In the genomic region with DNA sequence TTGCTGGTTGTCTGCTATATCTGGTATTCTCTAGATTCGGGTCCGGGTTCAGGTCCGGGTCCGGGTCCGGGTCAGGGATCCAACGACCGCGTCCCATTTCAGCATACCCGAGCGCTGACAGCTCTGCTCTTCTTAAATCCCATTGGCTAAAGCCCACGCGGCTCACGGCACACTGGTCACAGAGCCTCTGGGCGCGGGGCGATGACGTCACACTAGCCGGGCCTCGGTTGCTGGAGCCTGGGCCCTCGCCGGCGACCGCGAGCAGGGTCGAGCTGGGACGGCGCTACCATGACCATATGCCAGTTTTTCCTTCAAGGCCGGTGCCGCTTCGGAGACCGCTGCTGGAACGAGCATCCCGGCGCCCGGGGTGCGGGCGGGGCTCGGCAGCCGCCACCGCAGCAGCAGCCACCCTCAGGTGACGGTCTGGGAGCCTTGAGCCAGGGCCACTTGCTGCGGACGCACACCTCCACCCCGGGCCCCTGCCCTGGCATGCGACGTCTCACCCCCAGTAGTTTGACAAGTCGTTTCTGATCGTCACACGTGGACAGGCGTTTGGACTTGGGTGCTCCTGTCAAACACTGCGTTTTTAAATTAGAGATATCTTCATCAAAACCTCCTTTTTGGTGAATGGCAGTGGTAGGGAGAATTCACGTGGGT, we compare ENCODE assay signal across 8 mouse cellular contexts. TPM values are rescaled to one million over a fixed set of nuclear protein-coding genes. Genes with fewer than 3 reads are reported as not detected.
A peak's percentile ranks its signal among the peaks of the same experiment; 100 is the strongest.
DNase-seq lines count a peak whose midpoint lies in the region; ATAC-seq and TF ChIP-seq lines count a peak whose summit lies in the region.

A gene (plus strand): TSS at position 175 of the 657 bp plus-strand sequence.

- peaks cover 3% of the 10 kb centered on the region; the same call in 1 of the 2 replicates for H3K79me2 ChIP-seq in CH12.LX (replicated peaks; ENCODE audit: control insufficient read depth, extremely low read depth, insufficient read depth, poor library complexity, severe bottlenecking)

- no peak for TF ChIP-seq RAD21 in CH12.LX (IDR thresholded peaks at IDR 0.05; ENCODE audit: low read depth, low read length)

- ATAC-seq in forebrain, embryonic 11.5 days (replicated peaks; ENCODE audit: low FRiP score), result peak; percentile 97
- peak; percentile 95 for ATAC-seq in heart, embryonic 16.5 days (replicated peaks; ENCODE audit: extremely low read depth, insufficient read depth, low FRiP score)
- ATAC-seq in liver, embryonic 15.5 days (ENCODE audit: insufficient read depth), result peak; percentile 97
- peak; percentile 97 for ATAC-seq in neural tube, embryonic 12.5 days (ENCODE audit: low FRiP score, low read depth)

- no peak for TF ChIP-seq EP300 in CH12.LX (IDR thresholded peaks at IDR 0.05; ENCODE audit: low read length)

- H3K9ac ChIP-seq in CH12.LX (ENCODE audit: insufficient read depth, low read depth), result peak within 1 kb of the TSS; percentile 70
- H3K9ac ChIP-seq in forebrain, embryonic 11.5 days (ENCODE audit: low read length), result peak within 1 kb of the TSS; percentile 92
- H3K9ac ChIP-seq in heart, embryonic 16.5 days (ENCODE audit: low read length), result peak within 1 kb of the TSS; percentile 95
- H3K9ac ChIP-seq in liver, embryonic 15.5 days, result peak within 1 kb of the TSS; percentile 91
- H3K9ac ChIP-seq in neural tube, embryonic 12.5 days, result peak within 1 kb of the TSS; percentile 88

- no peak for TF ChIP-seq CTCF in CH12.LX (conservative IDR thresholded peaks at IDR 0.05 in 1 of 2, IDR thresholded peaks at IDR 0.05 in 1 of 2; ENCODE audit: low read depth in 2 of 2, low read length in 2 of 2)

- H3K4me1 ChIP-seq in CH12.LX (ENCODE audit: control insufficient read depth in 1 of 2, insufficient read depth in 2 of 2), result peaks cover 0 to 22% of the 10 kb centered on the region in 2 experiments; a peak in 2 of 4 replicates
- 0 out of 2 replicates have a peak, but pooled peaks cover 2% of the 10 kb centered on the region for H3K4me1 ChIP-seq in forebrain, embryonic 11.5 days (replicated peaks; ENCODE audit: control insufficient read depth, insufficient read depth, low read length)
- peaks cover 7% of the 10 kb centered on the region for H3K4me1 ChIP-seq in heart, embryonic 16.5 days (ENCODE audit: control insufficient read depth, insufficient read depth, low read length)
- peaks cover 16% of the 10 kb centered on the region for H3K4me1 ChIP-seq in liver, embryonic 15.5 days (replicated peaks)
- H3K4me1 ChIP-seq in neural tube, embryonic 12.5 days, result no peaks in the 10 kb centered on the region

- no peaks in the 10 kb centered on the region for H3K9me3 ChIP-seq in CH12.LX (replicated peaks; ENCODE audit: low read length)
- H3K9me3 ChIP-seq in forebrain, embryonic 11.5 days (ENCODE audit: control insufficient read depth, low read length), result no peaks in the 10 kb centered on the region
- H3K9me3 ChIP-seq in heart, embryonic 16.5 days (replicated peaks; ENCODE audit: control insufficient read depth, low read length), result no peaks in the 10 kb centered on the region
- no peaks in the 10 kb centered on the region for H3K9me3 ChIP-seq in liver, embryonic 15.5 days (replicated peaks)
- H3K9me3 ChIP-seq in neural tube, embryonic 12.5 days, result no peaks in the 10 kb centered on the region

- in situ Hi-C loops in CH12.LX (cut with MboI; ENCODE audit: low pct_ligation_motif_present, low pct_unique_long_range_greater_than_20kb, low sequenced_read_pairs), result loop anchor here (10.0 kb wide), 1 partner anchor 310 kb away; no protein-coding TSS in a partner anchor

- no peaks in the 10 kb centered on the region for H3K27me3 ChIP-seq in CH12.LX (replicated peaks)
- no peaks in the 10 kb centered on the region for H3K27me3 ChIP-seq in forebrain, embryonic 11.5 days (ENCODE audit: control insufficient read depth, insufficient read depth, low read length)
- H3K27me3 ChIP-seq in heart, embryonic 16.5 days (ENCODE audit: control insufficient read depth, insufficient read depth, low read length), result no peaks in the 10 kb centered on the region
- H3K27me3 ChIP-seq in liver, embryonic 15.5 days, result no peaks in the 10 kb centered on the region
- H3K27me3 ChIP-seq in neural tube, embryonic 12.5 days (replicated peaks), result no peaks in the 10 kb centered on the region

- peak within 1 kb of the TSS; percentile 77 to 95 (median 86) for H3K4me3 ChIP-seq in CH12.LX (replicated peaks in 1 of 3; ENCODE audit: low read depth in 2 of 3, low read length in 2 of 3, poor library complexity in 1 of 3)
- peak within 1 kb of the TSS; percentile 67 for H3K4me3 ChIP-seq in forebrain, embryonic 11.5 days (ENCODE audit: low read depth, low read length)
- H3K4me3 ChIP-seq in heart, embryonic 16.5 days (ENCODE audit: low read length), result peak within 1 kb of the TSS; percentile 86
- H3K4me3 ChIP-seq in liver, embryonic 15.5 days (replicated peaks), result peak within 1 kb of the TSS; percentile 90
- H3K4me3 ChIP-seq in neural tube, embryonic 12.5 days, result peak within 1 kb of the TSS; percentile 76

- DNase-seq in CH12.LX (ENCODE audit: extremely low read depth), result peak; percentile 96
- peak; percentile 89 for DNase-seq in c-Kit-positive CD71-positive TER-119-negative erythroid progenitor cells, embryonic 14.5 days (ENCODE audit: low read depth)
- DNase-seq in forebrain, embryonic 11.5 days (ENCODE audit: low spot score), result peak; percentile 98
- peak; percentile 96 to 98 for DNase-seq in kidney, postnatal 36 days
- DNase-seq in telencephalon, adult 2 months (ENCODE audit: low read depth, low spot score), result peak; percentile 92

- H3K27ac ChIP-seq in CH12.LX (ENCODE audit: insufficient read depth, low read depth), result peak within 1 kb of the TSS; percentile 5; the same call in 1 of the 2 replicates
- H3K27ac ChIP-seq in forebrain, embryonic 11.5 days (ENCODE audit: low read depth, low read length), result 0 out of 2 replicates have a peak within 1 kb of the TSS, but pooled peaks have one; percentile 7
- H3K27ac ChIP-seq in heart, embryonic 16.5 days (ENCODE audit: low read length), result peak within 1 kb of the TSS; percentile 61
- H3K27ac ChIP-seq in liver, embryonic 15.5 days (replicated peaks), result peak within 1 kb of the TSS; percentile 63
- H3K27ac ChIP-seq in neural tube, embryonic 12.5 days, result 0 out of 2 replicates have a peak within 1 kb of the TSS, but pooled peaks have one; percentile 22

- H3K4me2 ChIP-seq in CH12.LX (ENCODE audit: insufficient read depth, low read depth, poor library complexity, severe bottlenecking), result peak within 1 kb of the TSS; percentile 95
- H3K4me2 ChIP-seq in forebrain, embryonic 11.5 days (ENCODE audit: low read depth, low read length, severe bottlenecking), result peak within 1 kb of the TSS; percentile 83
- peak within 1 kb of the TSS; percentile 79 for H3K4me2 ChIP-seq in heart, embryonic 16.5 days (ENCODE audit: low read depth, low read length)
- H3K4me2 ChIP-seq in liver, embryonic 15.5 days, result peak within 1 kb of the TSS; percentile 87
- H3K4me2 ChIP-seq in neural tube, embryonic 12.5 days (replicated peaks), result peak within 1 kb of the TSS; percentile 74

- peak; percentile 87 for TF ChIP-seq POLR2A in CH12.LX (IDR thresholded peaks at IDR 0.05; ENCODE audit: low read depth, low read length)

- peaks cover 15 to 37% of the 10 kb centered on the region in 2 experiments for H3K36me3 ChIP-seq in CH12.LX (replicated peaks in 1 of 2; ENCODE audit: control insufficient read depth in 1 of 2, insufficient read depth in 1 of 2, low read length in 1 of 2)
- H3K36me3 ChIP-seq in forebrain, embryonic 11.5 days (ENCODE audit: control insufficient read depth, insufficient read depth, low read length), result no peaks in the 10 kb centered on the region
- peaks cover 14% of the 10 kb centered on the region for H3K36me3 ChIP-seq in heart, embryonic 16.5 days (ENCODE audit: control insufficient read depth, insufficient read depth)
- H3K36me3 ChIP-seq in liver, embryonic 15.5 days (replicated peaks), result peaks cover 10% of the 10 kb centered on the region
- H3K36me3 ChIP-seq in neural tube, embryonic 12.5 days, result peaks cover 16% of the 10 kb centered on the region

- WGBS in forebrain, embryonic 11.5 days, result under 1% methylated on average over 52 of the region's 52 CpGs
- under 1% methylated on average over 52 of the region's 52 CpGs for WGBS in heart, embryonic 16.5 days
- under 1% methylated on average over 52 of the region's 52 CpGs for WGBS in liver, embryonic 15.5 days (ENCODE audit: insufficient replicate concordance)
- WGBS in neural tube, embryonic 12.5 days, result under 1% methylated on average over 52 of the region's 52 CpGs

- dilution Hi-C loops in CH12.LX (cut with MboI; ENCODE audit: extremely low pct_ligation_motif_present, extremely low pct_unique_long_range_greater_than_20kb, low sequenced_read_pairs), result no loop called here

TF ChIP-seq in CH12.LX, 34 proteins besides CTCF, POLR2A, EP300 and RAD21 (continues in another document):
- TF ChIP-seq USF1 (IDR thresholded peaks at IDR 0.05; ENCODE audit: low read depth, low read length) (no peak; the same call in 1 of the 2 replicates), IRF4 (IDR thresholded peaks at IDR 0.05; ENCODE audit: low read depth, low read length) (peak; percentile 54), NELFE (IDR thresholded peaks at IDR 0.05; ENCODE audit: low read depth, low read length) (peak; percentile 83), TBP (conservative IDR thresholded peaks at IDR 0.05; ENCODE audit: low read depth, low read length) (peak; percentile 48; the same call in 1 of the 2 replicates), HCFC1 (IDR thresholded peaks at IDR 0.05; ENCODE audit: low read depth, low read length) (peak; percentile 83), CHD1 (IDR thresholded peaks at IDR 0.05; ENCODE audit: low read depth, low read length) (no peak), NRF1 (IDR thresholded peaks at IDR 0.05; ENCODE audit: low read depth, low read length) (0 out of 2 replicates have a peak, but pooled peaks have one; percentile 32), JUN (IDR thresholded peaks at IDR 0.05; ENCODE audit: insufficient read depth, low read depth, low read length) (no peak), BHLHE40 (IDR thresholded peaks at IDR 0.05; ENCODE audit: low read depth, low read length) (no peak), ZNF384 (IDR thresholded peaks at IDR 0.05; ENCODE audit: low read depth, low read length) (no peak), MAX (IDR thresholded peaks at IDR 0.05; ENCODE audit: low read length) (peak; percentile 72), UBTF (IDR thresholded peaks at IDR 0.05; ENCODE audit: low read depth, low read length) (no peak), SMC3 (IDR thresholded peaks at IDR 0.05; ENCODE audit: low read depth, low read length) (no peak), MYC (IDR thresholded peaks at IDR 0.05; ENCODE audit: low read depth, low read length) (peak; percentile 53; the same call in 1 of the 2 replicates)

RNA-seq across cellular contexts. Expression of the gene that starts here (rescaled TPM):
- total RNA-seq in CH12.LX (2012; rRNA removed) (12.0 and 15.7 TPM in 2 replicates), CH12.LX (2014; rRNA removed) (33.4 and 33.9 TPM in 2 replicates)
- polyA plus RNA-seq in CH12.LX (2012; ENCODE audit: insufficient read length, low read depth), result 24.8 and 28.9 TPM in 2 replicates
- 22.4 and 23.1 TPM in 2 replicates for polyA plus RNA-seq in forebrain, embryonic 11.5 days (2014; fragmentation: Nextera tagmentation; extraction: Ambion mirVana)
- polyA plus RNA-seq in heart, embryonic 16.5 days (2015; fragmentation: Nextera tagmentation; extraction: Ambion mirVana), result 11.5 and 13.2 TPM in 2 replicates
- polyA plus RNA-seq in liver, embryonic 15.5 days (2015; fragmentation: Nextera tagmentation; extraction: Ambion mirVana), result 5.0 and 6.0 TPM in 2 replicates
- 19.4 and 20.7 TPM in 2 replicates for polyA plus RNA-seq in neural tube, embryonic 12.5 days (2016; fragmentation: Nextera tagmentation; extraction: Ambion mirVana)

Comparison
In these comparisons a context has a peak if more than half of its experiments do, and no peak if none do; other contexts are left out.
1. Peak in every context shown above with its lines: DNase-seq, ATAC-seq, H3K4me3 ChIP-seq and H3K27ac ChIP-seq.
2. H3K27ac ChIP-seq: peak in every context shown above with its lines; median percentile 63 in liver, embryonic 15.5 days; 61 in heart, embryonic 16.5 days; 22 in neural tube, embryonic 12.5 days; 7 in forebrain, embryonic 11.5 days; 5 in CH12.LX.